Mouse (Mus musculus) urinary bladder, postnatal 10 days (tissue): ENCODE measurements around the gene Rasd2.

Experiments
- DNase-seq: peaks from one replicate; pipeline ENCODE4 v3.0.0; 2022; ENCODE audit warnings: low spot score

The Rasd2 gene

GRCm38 (mm10) chr8:75219877-75220738 is 6.4 kb downstream of the Rasd2 start:
- DNase-seq, result no peak

DNA sequence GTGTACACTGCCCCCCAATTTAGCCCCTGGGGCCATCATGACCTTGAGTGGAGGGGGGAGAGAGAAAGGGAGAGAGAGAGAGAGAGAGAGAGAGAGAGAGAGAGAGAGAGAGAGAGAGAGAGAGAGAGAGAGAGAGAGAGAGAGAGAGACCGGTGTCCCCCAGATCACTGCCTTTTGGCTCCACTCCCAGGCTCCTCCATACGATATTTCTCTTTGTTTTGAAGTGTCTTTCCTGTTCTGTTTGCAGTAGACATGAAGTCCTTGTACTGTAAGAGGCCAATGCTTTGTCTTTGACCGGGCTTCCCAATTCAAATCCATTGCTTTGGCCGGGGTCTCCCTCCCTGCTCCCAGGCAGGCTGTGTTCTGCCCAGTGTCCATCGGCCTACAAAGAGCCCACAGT is 8.9 kb downstream of the Rasd2 start:
- no peak for DNase-seq

- DNase-seq, result no peak
Measured at GRCm38 (mm10) chr8:75226773-75227172, 13.0 kb downstream of the Rasd2 start.

DNA sequence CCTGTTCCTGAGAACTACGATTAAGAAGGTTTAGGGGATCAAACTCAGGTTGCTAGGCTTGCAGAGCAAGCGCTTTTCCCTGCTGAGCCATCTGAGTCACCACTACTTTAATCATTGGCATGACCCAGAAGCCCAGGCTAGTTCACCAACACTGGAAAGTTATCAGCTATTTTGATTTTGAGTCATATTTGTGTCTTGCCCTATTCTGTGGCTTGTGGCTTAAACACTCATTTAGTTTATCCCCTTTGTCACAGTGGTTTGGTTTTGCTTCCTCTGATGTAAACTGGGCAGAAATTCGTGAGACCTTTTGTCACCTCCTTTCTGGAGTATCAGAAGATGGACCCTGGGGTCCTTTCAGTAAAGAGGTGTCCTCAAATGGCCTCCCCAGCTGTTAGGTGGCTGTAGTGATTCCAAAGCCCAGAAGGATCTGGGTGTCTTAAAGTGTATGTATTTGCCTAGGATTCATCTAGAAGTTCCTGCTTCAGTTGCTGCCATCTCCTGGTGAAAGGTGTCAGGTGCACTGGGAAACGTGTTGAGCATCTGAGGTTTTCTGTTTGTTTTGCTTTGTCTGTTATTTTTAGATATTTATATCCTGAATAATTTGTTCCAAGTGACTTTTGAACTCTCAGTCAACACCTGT is 20.3 kb downstream of the Rasd2 start:
- no peak for DNase-seq

GRCm38 (mm10) chr8:75247331-75247730 is 33.6 kb downstream of the Rasd2 start:
- no peak for DNase-seq

- DNase-seq, result no peak
Measured at GRCm38 (mm10) chr8:75249186-75249585, 35.4 kb downstream of the Rasd2 start.

DNA sequence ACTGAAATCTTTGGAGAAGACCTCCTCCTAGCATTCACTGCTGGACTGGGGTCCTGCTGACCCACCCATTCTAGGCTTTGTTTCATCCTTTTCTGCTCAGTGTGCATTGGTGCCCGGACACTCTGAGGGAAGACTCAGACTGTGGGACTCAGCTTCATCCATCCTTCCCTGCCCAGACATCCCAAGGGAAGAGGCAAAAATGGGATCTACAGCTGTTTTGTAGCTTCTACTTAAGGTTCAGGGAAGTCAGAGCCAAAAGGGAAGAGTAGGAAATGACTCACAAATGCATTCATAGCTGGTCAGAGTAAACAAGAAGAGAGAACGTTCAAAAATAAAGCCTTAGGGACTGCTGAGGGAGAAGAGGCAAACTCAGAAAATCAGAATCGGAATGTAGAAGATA is 40.3 kb downstream of the Rasd2 start:
- DNase-seq, result no peak

GRCm38 (mm10) chr8:75255635-75256034 is 41.9 kb downstream of the Rasd2 start:
- DNase-seq, result no peak

- no peak for DNase-seq
Measured at GRCm38 (mm10) chr8:75272166-75272565, 58.4 kb downstream of the Rasd2 start.
